Mouse (Mus musculus) monocyte, adult 5-6 weeks (primary cell): ENCODE measurements around the gene Itga11. TPM values are rescaled to one million over a fixed set of nuclear protein-coding genes. Genes with fewer than 3 reads are reported as not detected.
"Not testable (repeated sequence)": the region's sequence is repeated elsewhere in the genome, so short reads cannot be mapped to it uniquely, and the experiment has no call there.

Experiments used
- ATAC-seq: fragments of 153-309, 156-312 bp; replicated peaks from 2 replicates; pipeline ENCODE4 v1.8.0; 2017; ENCODE audit warnings: mild to moderate bottlenecking; ENCODE audit not compliant: low TSS enrichment, insufficient number of reproducible peaks, severe bottlenecking, poor library complexity, low FRiP score
- total RNA-seq: library from RNA; stranded (forward); fragments of 200-1000, 200-491, 200-594 nt; gene quantifications from 3 replicates; pipeline ENCODE4 v1.2.3, GENCODE M21; 2017

Itga11 gene
- total RNA-seq: not detected in 3 replicates

GRCm38 (mm10) chr9:62677641-62678549, at the start of gene Itga11:
Gene Itga11, plus strand, starts transcription at chr9:62677826.
- no peak for ATAC-seq

GRCm38 (mm10) chr9:62630631-62631240, 46.9 kb upstream of the Itga11 start:
- ATAC-seq: no peak

DNA sequence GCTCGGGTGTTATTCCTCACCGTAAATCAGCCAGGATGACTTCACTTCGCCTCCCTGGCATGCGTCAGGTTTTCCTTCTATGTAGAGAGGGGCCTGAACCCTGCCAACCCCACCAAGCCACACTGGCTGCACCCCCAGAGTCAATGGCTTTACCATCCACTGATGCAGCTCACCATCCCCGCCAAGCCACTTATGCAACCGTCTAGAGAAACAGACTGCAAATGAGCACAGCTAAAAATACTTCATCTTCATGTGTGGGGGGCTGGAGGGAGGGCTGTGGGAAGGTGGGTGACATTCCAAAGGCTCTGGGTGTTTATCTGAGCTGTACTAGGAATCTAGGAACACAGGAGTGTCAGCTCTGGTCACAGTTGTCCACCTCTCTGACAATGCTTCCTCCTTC, 45.2 kb upstream of the Itga11 start:
- no peak for ATAC-seq

GRCm38 (mm10) chr9:62638045-62638444, 39.6 kb upstream of the Itga11 start:
- no peak for ATAC-seq

DNA sequence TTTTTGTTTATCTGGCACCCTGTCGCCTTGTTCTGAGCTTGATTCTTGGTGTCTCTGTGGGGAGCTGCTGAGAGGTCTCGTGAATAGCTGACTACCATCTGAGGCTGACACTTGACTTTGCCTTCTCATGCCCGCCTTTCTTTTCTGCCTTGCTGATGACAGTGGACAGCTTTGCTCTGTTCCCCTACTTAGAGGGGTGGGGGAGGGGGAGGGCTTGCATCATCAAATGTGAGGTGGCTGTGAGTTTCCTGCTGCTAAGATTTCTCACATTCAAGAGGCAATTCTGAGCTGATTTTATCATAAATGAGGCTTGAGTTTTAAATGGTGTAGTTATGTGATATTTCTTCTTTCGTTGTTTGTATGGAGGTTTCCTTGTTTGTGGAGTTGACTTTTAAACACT, 37.9 kb upstream of the Itga11 start:
- no peak for ATAC-seq

DNA sequence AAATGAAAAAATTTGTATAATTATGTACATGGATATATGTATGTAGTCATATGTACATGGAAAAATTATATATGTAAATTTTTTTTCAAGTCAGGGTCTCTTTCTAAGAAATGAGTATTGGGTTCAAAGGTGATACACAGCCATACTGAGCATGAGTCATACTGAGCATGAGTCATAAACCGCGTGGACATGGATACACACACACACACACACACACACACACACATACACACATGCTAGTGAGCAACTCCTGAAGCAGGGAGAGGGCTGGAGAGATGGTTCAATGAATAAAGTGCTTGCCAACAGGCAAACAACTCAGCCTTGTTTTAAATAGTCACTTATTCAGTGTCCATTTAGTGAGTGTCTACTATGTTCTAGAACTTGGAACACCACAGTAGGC, 37.4 kb upstream of the Itga11 start:
- ATAC-seq: no peak

- no peak for ATAC-seq
These were observed 31.8 kb upstream of the Itga11 start for GRCm38 (mm10) chr9:62645716-62646400.

- ATAC-seq: no peak
These were observed 30.9 kb upstream of the Itga11 start for GRCm38 (mm10) chr9:62646721-62647183.

GRCm38 (mm10) chr9:62649444-62649843, 28.2 kb upstream of the Itga11 start:
- no peak for ATAC-seq

- ATAC-seq: no peak
These were observed 26.9 kb upstream of the Itga11 start for GRCm38 (mm10) chr9:62650764-62651163.

DNA sequence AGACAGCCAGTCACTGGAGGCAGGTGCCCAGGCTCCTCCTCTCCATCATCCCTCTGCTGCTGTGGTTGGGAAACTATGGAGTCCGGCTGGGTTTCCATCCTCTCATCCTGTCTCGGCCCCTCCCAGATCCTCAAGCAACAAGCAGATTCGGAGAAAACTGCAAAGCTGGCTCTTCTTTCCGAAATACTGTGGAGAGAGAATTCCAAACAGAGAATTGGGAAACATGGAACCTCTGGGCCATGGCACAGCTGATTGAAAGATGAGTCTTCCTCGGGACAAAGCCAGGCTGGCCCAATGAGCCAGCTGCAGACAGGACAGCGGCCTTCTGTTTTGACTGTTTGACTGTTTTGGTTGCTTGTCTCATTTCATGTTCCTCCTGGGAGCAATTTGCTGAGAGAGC, 23.3 kb upstream of the Itga11 start:
- no peak for ATAC-seq

- ATAC-seq: no peak
These were observed 19.6 kb upstream of the Itga11 start for GRCm38 (mm10) chr9:62658016-62658415.

GRCm38 (mm10) chr9:62659026-62659425, 18.6 kb upstream of the Itga11 start:
- no peak for ATAC-seq

DNA sequence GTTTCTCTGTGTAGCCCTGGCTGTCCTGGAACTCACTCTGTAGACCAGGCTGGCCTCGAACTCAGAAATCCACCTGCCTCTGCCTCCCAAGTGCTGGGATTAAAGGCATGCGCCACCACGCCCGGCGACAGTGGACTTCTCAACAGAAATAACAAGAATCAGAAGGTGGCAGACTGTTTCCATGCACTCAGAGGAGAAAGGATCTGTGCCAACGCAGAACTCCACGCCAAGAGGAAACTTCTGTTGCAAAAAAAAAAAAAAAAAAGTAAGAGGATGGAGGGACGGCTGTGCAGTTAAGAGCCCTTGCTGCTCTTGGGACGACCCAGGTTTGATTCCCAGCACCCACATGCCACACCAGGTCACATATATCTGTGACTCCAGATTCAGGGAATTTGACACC, 16.7 kb upstream of the Itga11 start:
- not testable (repeated sequence) for ATAC-seq

GRCm38 (mm10) chr9:62663443-62663842, 14.2 kb upstream of the Itga11 start:
- ATAC-seq: no peak

DNA sequence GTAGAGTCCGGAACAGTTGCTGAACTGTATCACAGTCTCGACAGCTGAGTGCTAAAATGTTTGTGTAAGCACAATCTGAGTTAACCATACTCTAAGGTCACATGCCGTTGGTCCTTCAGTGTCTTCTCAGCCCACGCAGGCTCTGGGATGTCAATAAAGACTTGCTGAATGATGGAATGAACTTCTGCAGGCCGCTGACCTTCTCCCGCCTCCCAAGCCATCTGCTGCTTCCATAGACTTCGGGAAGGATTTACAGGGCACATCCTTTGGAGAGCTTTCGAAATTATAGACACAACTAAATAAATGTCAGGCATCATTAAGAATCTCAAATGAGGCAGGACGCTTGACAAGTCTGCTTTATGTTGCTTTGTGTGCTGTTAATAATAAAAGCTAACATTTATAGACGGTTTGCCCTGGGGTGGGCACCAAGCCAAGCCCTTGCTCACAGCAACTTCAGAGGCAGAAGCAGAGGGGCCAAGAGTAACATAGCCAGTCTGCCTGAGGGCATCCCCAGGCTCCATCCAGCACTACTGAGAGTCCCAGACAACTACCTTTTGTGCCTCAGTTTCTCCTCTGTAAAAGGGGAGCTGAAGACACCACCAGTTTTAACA, 13.4 kb upstream of the Itga11 start:
- no peak for ATAC-seq

- no peak for ATAC-seq
These were observed 11.7 kb upstream of the Itga11 start for GRCm38 (mm10) chr9:62665892-62666291.

DNA sequence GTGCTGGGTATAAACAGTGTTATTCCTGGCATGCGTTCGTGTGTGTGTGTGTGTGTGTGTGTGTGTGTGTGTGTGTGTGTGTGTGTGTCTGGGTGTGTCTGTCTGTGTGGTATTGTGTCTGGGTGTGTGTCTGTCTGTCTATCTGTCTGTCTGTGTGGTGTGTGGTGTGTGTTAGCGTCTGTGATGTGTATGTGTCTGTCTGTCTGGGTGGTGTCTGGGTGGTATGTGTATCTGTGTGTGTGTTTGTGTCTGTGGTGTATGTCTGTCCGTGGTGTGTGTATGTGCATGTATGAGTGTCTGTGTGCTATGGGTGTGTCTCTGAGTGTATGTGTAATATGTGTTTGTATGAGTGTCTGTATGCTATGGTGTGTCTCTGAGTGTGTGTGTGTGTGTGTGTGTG, 9.1 kb upstream of the Itga11 start:
- ATAC-seq: no peak

GRCm38 (mm10) chr9:62673241-62673640, 4.4 kb upstream of the Itga11 start:
- ATAC-seq: no peak
